Mouse (Mus musculus) cerebellum, postnatal 36 days (tissue): ENCODE measurements around the gene Irgc1.

ENCODE experiments used
- DNase-seq, 2 experiments: peaks; one replicate each; pipeline ENCODE4 v3.0.0; 2021 to 2022; ENCODE audit warnings: mixed read lengths in 2 of 2

Gene Irgc1

DNA sequence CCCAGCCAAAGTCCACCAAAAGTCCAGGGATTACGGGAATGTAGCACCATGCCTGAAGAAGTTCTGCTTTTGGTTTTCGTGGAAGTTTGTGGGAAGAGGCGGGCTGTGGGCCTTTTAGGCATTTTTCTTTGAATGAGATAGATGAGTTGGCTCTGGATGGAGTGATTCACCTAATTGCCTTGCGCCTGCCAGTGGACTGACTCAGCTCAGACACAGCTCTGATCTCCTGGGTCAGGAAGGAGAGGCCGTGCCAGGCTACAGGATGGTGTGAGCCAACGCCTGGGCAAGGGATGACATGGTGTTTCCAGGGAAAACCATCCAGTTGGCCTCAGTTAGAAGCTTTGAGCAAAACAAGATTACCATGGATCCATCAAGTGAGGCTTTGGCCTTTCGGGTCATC, 18.3 kb upstream of the Irgc1 start:
- peak; percentile 70 to 73 for DNase-seq

DNA sequence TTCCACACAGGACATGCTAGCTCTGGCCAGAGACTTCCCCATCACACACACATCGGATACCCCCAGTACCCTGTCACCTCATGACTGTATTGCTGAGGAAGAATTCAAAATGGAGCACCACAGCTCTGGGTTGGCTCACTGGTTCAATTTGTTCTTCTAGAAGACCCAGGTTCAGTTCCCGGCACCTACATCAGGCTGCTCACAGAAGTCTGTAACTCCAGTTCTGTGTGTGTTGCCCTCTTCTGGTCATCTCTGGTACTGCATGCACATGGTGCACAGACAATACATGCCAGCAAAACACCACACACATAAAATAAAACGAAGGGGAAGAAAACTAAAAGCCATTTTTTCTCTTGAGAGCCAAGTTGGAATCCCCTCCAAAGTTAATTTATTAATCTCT, 17.0 kb upstream of the Irgc1 start:
- no peak for DNase-seq

DNA sequence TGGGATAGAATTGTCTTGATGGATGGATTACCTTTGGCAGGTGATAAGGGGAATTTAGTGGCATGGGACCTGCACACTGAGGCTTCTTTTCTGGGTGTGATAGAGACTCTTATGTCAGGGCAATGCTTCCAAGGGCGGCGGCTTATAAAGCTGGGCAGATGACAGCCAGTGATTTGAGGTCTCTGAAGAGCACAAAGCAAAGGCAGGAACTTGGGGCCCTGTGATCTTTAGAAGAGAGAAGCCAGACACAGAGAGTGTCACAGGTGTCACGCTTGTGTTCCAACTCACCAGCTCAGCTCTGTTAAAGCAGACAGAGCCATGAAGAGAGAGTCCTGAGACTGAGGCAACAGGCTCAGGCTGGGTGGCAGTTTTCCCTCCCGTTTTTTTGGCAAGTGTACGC, 15.8 kb upstream of the Irgc1 start:
- DNase-seq = no peak

DNA sequence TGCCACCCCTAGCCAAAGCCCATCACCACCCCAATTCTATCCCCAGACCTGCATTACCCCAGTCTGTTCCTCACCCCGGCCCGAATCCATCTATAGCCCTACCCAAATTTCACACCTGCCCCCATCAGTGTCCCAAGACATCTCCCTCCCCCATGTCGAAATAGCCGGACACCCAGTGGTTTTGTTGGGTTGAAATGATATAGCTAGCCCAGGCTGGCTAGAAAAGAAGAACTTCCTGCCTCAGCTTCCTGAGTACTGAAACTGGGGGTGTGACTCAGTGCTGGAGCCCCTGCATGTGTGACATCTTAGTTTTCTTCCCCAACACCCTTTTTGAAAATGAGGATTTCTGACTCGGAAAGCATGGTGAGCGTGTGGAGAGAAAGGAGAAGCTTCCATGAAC, 14.7 kb upstream of the Irgc1 start:
- no peak for DNase-seq

DNA sequence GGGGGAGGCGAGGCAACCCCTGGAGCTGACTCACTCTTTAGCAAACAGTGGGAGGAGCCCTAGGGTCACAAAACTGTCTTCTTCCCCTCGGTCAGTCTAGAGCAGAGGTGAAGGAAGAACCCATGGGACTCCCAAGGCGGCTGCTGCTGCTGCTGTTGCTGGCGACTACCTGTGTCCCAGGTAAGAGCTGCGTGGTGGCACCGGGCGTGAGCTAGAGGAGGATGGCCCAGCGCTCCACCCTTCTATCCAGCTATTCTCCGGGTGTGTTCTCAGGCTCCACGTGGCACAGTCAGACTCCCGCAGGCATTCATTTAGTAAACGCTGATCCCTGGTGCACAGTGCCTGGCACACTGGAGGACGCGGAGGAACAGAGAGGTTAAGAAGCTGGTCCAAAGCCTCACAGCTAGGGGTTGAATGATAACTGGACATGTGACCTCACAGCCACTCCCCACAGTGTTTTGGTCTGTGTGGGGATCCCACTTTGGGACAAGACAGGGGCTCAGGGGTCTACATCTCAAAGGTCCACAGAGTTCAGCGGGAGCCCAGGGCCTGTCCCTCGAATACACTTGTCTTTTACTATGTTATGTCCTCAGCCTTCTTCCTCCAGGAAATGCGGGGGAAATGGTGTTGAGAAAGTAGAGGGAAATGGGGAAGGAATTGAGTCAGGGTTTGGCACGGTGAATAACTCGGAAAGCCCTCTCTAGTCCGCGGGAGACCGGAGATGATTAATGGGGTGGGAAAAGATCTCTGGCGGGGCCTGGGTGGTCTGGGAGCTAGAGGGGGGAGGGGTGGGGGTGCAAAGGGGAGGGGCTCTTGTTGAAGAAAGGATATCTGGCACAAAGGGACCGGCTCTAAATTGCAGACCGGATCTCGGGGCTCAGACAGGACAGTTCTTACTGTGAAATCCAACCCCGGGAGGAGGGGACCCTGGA, 10.6 kb upstream of the Irgc1 start, which contains the start of gene Plaur:
Gene Plaur, plus strand, starts transcription at position 97 of the 932 bp plus-strand sequence.
- DNase-seq = no peak

DNA sequence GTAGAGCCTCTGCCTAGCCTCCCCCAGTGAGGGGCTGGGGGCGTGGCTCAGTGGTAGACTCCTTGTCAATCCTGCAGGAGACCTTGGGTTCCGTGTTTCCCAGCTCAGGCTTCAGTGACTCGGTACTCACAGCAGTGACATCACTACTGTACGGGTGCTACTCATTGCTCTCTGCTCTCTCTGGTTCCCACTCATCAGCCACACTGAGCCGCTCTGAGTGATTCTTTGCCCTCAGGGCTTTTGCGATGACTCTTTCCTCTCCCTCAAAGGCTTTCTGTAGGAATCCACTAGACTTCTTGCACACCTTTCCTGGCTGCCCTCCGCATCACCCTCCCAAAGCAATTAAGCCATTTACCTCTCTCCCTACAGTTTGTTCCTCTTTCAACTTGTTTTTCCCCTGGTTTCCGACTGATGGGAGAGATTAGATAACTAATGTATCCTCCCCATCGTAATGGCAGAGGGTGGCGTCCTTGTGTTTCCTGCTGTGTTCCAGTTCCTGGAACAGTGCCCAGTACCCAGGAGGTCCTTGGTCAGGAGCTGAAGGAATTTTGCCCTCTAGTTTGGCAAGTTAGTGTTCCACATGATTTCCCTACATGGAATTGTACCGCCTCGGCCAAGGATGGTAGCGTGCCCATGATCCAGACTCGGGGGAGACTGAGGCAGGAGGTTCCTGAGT, 9.4 kb upstream of the Irgc1 start:
- DNase-seq = no peak

DNA sequence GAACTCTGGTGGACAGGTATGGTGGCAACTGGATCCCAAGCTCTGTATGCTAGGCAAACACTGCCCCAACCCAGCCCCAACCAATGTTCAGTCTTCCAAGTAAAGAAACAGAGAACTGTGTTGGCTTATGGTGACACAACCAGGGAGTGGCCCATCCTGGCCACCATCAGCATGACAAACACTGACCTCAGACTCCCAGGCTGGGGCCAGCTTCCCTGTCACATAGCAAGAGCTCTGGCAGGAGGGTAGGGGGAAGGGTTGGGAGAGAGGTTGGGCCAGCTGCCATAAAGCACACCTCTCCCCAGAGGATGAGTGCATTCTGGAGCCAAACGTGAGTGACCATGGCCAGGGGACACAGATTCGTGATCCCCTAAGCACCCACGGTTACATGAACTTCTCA, 7.7 kb upstream of the Irgc1 start:
- no peak for DNase-seq

DNA sequence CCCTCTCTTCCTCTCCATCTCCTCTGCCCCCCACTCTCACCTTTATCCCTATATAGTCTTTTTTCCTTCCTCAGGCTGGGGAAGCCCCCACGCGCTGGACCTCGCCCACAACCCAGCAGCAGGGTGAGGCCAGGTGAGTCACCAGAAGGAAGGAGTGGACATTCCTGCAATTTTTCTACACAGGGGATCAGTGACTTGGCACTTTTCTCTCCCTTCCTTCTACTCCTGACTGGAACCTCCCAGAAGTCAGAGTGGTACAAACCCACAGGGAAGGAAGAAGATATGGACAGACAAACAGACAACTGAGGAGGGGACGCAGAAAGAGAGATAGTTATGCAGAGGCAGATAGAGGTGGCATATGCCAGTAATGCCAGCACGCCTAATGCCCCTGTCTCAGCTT, 7.3 kb upstream of the Irgc1 start:
- no peak for DNase-seq

DNA sequence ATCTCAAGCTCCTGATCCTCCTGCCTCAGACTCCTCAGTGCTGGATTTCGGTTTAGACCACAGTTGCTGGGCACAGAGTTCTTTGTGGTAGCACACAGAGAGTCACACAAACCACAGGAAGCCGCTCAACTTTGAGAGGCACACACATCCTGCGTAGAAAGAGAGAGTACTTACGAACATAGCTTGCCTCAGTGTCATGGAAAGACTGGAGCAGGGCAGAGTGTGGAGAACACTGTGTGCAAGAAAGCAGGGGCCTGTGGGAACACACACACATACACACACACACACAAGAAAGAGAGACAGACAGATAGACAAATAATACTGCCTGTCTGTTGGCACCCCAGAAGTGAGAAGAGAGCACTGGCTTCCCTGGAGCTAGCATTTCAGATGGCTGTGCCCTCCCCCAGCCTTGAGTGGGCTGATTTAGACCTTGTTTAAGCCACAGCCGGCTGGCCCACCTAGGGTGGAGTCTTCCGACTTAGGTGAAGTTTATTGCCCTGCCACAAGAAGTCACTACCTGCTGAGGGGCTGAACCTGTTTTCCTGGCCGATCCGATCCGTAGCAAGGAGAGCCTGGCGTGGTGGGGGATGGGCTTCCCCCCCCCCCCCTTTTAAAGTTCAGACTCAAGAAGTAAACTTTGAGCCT, 5.8 kb upstream of the Irgc1 start:
- DNase-seq = no peak

DNA sequence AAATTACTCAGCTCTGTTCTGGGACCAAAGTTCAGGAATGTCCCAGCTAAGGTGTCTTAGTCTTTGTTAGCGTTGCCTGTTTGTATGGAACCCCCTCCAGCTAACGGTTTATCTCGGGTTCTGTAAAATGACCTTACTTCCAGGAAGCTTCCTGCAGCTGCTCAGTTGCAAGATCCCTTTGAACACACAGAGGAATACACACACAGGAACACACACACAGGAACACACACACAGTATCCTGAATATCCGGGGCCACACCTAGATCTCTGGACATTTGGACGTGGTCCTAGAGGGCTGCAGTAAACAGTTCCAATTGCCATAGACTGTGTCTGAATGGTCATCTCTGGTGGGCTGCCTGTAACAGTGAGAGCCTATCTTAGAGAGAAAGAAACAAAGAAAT, 3.6 kb upstream of the Irgc1 start:
- DNase-seq = no peak

DNA sequence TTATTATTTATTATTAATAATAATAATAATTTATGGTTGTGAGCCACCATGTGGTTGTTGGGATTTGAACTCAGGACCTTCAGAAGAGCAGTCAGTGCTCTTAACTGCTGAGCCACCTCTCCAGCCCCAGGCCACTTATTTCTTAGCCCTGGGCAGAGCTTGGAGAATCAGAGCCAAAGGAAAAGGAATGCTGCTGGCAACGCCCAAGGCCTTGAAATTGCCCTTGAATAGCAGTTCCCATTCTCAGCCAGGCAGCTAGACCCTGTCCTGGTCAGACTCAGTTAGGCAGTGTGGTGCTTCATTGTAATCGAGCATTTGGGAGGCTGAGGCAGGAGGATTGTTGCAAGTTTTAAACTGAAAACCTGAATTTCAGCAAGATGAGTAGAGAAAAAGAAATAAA, 2.1 kb upstream of the Irgc1 start:
- no peak for DNase-seq

DNA sequence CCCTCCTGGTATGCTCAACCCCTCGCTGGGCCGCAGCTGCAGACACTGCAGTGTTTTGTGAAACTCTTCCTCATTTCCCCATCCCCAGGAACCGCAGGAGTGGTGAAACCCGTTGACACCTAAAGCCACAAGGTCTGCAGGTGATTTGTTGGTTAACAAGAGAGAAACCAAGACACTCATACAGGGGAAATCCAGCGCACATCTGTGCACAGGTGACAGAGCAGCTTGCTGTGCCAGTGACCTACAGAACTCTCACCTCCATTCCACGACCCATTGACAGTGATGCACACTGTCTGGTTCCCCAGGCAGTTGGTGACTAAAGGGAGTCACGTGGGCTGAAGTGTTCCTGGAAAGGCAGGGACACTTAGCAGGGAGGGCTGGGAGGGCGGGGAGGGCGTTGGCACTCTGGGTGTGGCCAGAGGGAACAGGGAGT, 1.5 kb downstream of the Irgc1 start:
- DNase-seq = no peak

DNA sequence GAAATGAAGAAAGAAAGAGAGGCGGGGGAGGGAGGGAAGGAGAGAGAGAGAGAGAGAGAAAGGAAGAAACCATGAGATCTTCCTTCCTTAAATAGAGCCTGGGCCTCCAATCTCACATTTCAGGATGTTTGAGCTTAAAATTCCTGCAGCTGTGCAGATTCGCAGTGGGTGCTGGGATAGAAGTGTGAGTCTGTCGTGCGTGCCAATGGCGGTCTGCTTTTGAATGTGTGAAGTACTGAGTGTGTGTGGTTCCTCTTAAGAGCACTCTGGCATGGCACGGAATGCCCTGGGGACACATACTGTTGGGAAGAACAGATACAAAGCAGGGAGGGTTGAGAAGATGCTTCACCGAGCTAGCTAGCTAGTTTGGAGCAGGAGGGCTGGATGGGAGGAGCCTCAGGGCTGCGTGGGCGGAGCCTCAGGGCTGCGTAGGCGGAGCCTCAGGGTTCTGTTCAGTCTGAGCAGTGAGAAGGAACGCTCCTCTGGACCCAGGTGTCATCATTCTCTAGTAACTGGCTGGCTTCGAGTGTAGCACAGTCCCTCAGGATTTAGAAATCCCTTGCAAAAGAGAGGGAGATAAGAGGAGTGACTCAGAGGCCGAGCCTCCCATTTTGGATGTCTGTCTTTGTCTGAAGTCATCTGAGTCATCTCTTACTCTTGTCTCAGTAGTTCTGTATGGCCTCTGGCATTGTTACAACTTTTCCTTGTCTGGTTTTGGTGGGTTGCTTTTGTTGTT, 3.1 kb downstream of the Irgc1 start:
- no peak for DNase-seq

DNA sequence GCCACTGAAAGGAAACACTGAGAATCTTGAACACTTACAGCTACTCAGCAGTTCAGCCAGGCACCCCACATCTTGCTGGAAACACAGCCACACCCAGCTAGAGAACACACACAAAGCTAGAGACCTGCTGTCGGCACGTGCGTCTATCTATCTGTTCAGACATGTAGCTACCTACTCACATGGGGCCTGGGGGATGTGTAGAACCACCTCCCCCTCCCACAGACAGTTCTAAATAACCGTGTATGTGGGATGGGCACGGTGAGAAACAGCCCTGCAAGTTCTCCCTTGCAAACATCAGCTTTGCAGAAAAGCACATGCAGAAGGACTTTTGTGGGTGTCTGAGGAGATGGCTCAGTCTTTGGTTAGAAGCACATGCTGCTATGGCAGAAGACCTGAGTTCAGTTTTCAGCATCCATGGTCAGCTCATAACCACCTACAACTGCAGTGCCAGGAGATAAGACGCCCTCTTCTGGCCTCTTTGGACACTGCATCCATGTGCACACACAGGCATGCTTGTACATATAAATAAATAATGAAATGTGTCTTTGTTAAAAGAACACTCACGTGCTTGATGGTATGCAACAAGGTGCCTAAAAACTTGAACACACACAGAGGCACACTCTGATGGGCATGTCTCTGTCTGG, 5.3 kb downstream of the Irgc1 start:
- DNase-seq = no peak

DNA sequence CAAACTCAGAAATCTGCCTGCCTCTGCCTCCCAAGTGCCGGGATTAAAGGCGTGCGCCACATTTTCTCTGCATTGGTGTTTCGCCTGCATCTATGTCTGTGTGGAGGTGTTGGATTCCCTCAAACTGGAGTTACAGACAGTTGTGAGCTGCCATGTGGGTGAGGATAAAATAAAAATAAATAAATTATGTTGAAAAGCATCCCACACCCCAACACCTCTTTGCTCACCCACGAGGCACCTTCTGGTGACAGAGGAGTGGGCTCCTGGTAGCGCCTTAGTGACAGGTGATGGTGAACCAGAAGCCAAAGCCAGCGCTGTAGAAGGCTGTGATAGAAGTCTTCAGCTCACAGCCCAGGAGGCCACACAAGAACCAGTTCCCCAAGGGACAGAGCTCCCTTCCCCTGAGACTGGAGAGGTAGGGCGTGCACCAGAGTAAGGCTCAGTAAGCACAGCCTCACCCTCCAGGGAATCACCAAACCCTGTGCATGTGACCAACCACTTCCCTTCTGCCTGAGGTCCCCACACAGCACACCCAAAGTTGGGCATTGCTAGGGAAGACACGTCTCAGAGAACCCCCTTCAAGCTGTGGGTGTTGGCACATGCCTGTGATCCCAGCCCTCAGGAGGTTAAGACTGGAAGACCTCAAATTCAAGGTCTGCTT, 6.7 kb downstream of the Irgc1 start:
- DNase-seq = no peak

DNA sequence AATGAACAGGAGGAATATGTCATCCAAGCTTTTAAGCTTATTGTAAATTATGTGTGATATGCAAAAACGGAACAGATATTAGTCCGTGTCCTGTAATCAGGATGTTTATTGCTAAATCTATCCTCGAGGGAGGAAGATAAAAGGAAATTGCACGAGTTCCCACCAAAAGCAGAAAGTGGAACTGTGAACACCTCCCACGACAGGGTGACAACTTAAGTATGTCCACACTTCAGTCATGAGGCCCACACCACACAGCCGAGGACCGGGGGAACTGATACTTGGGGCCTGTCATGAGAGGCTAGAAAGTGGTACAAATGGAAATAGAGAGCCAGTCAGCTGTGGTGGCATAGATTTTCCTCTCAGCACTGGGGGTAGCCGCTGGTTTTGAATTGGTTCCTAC, 9.8 kb downstream of the Irgc1 start:
- no peak for DNase-seq

DNA sequence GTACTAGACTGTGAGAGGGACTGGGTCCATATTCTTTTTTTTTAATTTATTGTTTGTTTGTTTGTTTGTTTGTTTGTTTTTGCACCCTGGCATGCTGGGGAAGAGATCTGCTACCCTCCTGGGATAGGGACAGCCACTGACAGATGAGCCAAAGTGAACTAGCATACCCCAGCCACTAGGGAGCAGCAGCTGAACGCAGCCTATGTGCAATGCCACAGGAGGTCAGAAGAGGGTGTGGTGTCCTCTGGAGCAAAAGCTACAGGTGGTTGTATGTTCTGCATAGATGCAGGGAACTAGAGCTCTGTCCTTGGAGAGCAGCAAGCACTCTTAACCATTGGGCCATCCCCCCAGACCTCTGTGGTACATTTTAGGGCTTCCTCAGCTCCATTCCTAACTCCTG, 10.3 kb downstream of the Irgc1 start:
- peak; percentile 69 to 71 for DNase-seq

DNA sequence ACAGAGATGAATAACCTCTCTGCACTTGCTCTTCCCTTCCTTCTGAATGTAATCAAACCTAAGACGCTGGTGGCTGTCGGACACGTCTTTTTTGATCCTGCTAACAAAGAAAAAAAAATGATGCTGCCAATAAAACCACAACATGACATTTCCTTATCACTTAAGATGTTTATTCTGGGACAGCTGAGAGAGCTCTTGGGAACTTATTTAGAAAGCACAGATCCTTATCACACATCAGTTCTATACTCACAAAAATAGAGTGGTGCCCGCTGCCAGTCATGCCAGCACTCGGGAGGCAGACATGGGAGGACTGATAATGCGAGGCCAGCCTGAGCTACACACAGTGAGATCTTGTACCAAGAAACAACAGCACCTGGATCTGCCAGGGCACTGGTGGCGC, 12.2 kb downstream of the Irgc1 start:
- DNase-seq = no peak

DNA sequence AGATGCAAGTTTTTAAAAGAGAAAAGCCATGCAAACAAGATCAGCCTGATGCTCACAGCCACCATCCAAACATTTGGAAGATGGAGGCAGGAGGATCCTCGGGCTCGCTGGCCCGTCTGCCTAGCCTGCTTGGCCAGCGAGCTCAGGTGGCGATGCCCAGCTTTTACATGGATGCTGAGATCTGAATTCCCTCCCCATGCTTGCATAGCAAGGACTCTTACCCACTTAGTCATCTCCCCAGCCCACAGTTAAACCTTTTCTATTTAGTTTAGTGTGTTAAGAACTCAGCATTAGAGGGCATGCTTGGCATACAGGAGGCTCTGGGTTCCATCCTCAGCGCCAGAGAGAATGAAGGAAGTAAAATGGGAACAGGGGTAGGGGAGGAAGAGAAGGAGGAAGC, 12.9 kb downstream of the Irgc1 start:
- DNase-seq = no peak

DNA sequence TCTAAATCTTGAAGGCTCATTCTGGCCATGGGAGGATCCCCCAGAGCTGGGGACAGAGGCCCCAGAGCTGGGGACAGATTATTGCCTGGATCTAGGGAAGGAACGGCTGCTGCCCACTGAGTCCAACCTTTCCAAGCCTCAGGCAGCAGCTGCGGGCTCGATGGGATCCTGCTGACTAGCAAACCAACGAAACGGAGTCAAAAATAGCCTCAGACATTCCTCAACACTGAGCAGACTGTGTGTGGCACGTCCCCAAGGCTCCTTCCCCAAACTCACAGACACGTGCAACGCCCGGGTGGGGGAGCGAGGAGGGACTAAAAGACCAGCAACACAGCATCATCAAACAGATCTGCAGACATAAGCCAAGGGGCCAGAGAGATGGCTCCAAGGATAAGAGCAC, 14.1 kb downstream of the Irgc1 start:
- DNase-seq = peak; percentile 54 to 61

DNA sequence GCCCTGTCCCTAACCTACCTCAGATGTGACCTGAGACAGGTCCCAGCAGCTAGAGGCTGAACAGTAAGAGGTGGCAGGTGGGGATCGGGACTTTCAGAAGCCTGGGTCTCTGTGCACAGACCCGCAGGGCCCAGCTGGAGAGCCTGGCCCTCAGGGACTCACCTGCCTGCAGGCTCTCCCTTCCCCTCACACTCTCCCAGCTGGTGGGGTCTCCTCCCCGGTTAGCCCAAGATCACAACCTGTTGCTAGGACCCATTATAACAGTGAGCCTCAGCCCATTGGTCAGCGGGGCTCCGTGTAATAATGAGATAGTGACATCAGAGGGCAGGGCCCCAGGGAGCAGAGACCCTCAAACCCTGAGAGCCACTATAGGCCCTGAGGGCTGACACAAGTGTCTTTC, 16.8 kb downstream of the Irgc1 start:
- DNase-seq = no peak

DNA sequence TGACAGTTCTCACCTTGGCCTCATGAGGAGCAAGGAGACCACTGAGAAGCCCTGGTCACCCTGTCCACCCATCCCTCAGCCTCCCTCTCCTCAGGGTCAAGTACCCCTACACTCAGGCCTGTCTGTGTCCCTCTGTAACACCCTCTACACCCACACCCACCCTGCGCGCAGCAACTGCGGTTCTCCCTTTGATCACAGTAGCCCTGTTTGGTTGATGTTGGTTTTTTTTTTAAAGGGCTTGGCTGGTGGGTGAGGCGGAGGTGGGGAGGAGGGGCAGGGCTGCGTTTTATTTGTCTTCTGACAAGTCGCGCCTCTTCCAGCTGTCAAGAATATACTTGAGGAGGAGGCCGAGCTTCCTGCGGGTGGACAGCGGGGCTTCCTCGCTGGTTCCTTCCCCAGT, 20.4 kb downstream of the Irgc1 start:
- no peak for DNase-seq
